Mouse (Mus musculus) heart, embryonic 10.5 days (tissue): ENCODE data around the gene Fam19a5. TPM values are rescaled to one million over a fixed set of nuclear protein-coding genes. Genes with fewer than 3 reads are reported as not detected.

Experiments
- DNase-seq: peaks from one replicate; pipeline ENCODE4 v3.0.0-alpha.2; 2017; ENCODE audit warnings: low spot score
- H3K27ac ChIP-seq: fragments of 300-500 bp; sonication (generic); 2 replicates; pipeline ENCODE4 v1.5.1; 2016; ENCODE audit warnings: mild to moderate bottlenecking
- H3K27me3 ChIP-seq: fragments of 300-500 bp; sonication (generic); 2 replicates; pipeline ENCODE4 v1.6.1; 2016; ENCODE audit warnings: mild to moderate bottlenecking; ENCODE audit not compliant: poor library complexity, insufficient read depth, severe bottlenecking
- H3K36me3 ChIP-seq: fragments of 300-500 bp; sonication (generic); 2 replicates; pipeline ENCODE4 v1.6.1; 2016; ENCODE audit warnings: mild to moderate bottlenecking, moderate library complexity
- H3K4me1 ChIP-seq: fragments of 300-500 bp; sonication (generic); 2 replicates; pipeline ENCODE4 v1.6.1; 2016; ENCODE audit warnings: mild to moderate bottlenecking
- H3K4me3 ChIP-seq: fragments of 300-500 bp; sonication (generic); 2 replicates; pipeline ENCODE4 v1.5.1; 2016; ENCODE audit warnings: mild to moderate bottlenecking, moderate library complexity
- H3K9me3 ChIP-seq: fragments of 300-500 bp; sonication (generic); 2 replicates; pipeline ENCODE4 v1.6.1; 2016; ENCODE audit warnings: mild to moderate bottlenecking, moderate library complexity
- WGBS: fragments of 180-500 bp; shearing (Covaris S2); methylation state at CpG from one replicate; pipeline ENCODE4 v1.1.7; 2016; 5-methylcytosine and 5-hydroxymethylcytosine counted together
- polyA plus RNA-seq: library from polyadenylated mRNA; unstranded; fragments of >200 nt; fragmentation: Nextera tagmentation; extraction: Ambion mirVana; gene quantifications from 2 replicates; pipeline ENCODE4 v1.2.1, GENCODE M21; 2016

Gene Fam19a5
- polyA plus RNA-seq, 1 experiment from 2014 or later: 1.7 TPM

- H3K27me3 ChIP-seq: no peaks in the 10 kb centered on the region
- WGBS: 90% methylated on average over 7 of the region's 7 CpGs
- DNase-seq: no peak
- no peaks in the 10 kb centered on the region for H3K36me3 ChIP-seq
- H3K27ac ChIP-seq: no peak overlapping the region
- 0 out of 2 replicates have a peak, but pooled peaks cover 2% of the 10 kb centered on the region for H3K4me1 ChIP-seq
- no peaks in the 10 kb centered on the region for H3K9me3 ChIP-seq
- no peak overlapping the region for H3K4me3 ChIP-seq
Observed at GRCm38 (mm10) chr15:87692394-87692793, 148.3 kb downstream of the Fam19a5 start.

GRCm38 (mm10) chr15:87692865-87693513, 148.9 kb downstream of the Fam19a5 start:
- H3K27ac ChIP-seq: no peak overlapping the region
- DNase-seq: no peak
- no peaks in the 10 kb centered on the region for H3K27me3 ChIP-seq
- H3K4me1 ChIP-seq: 0 out of 2 replicates have a peak, but pooled peaks cover 5% of the 10 kb centered on the region
- no peak overlapping the region for H3K4me3 ChIP-seq
- 67% methylated on average over 4 of the region's 4 CpGs for WGBS
- no peaks in the 10 kb centered on the region for H3K36me3 ChIP-seq
- H3K9me3 ChIP-seq: no peaks in the 10 kb centered on the region

DNA sequence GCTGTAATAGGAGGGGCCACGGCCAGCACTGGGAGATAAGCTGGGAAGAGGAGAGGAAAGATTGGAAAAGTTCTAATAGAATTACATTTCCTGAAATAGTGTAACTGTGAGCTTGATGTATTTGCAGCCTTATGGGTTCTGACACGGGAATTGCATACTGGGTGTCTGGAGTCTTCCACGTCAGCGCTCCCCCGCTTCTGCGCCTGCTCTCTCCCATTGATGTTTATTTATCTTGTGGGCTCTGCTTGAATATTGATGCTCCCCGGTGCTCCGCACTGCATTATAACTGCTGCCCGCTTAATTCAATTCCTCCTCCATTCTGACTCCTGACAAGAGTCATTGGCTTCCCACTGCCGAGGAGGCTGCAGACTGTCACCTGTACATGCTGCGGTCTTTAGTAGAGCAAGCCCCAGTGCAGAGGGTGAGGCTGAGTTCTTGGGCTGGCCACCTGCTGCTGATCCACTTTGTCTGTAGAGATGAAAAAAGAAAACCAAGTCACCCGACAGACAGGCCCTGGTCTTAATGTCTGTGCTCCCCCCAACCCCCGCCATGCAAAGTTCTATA, 153.4 kb downstream of the Fam19a5 start:
- H3K36me3 ChIP-seq: no peaks in the 10 kb centered on the region
- no peak overlapping the region for H3K4me3 ChIP-seq
- H3K27me3 ChIP-seq: no peaks in the 10 kb centered on the region
- H3K27ac ChIP-seq: no peak overlapping the region
- 82% methylated on average over 13 of the region's 13 CpGs for WGBS
- H3K9me3 ChIP-seq: no peaks in the 10 kb centered on the region; the same call in 1 of the 2 replicates
- DNase-seq: no peak
- H3K4me1 ChIP-seq: 0 out of 2 replicates have a peak, but pooled peaks cover 10% of the 10 kb centered on the region

- no peak overlapping the region for H3K4me3 ChIP-seq
- no peak for DNase-seq
Observed at GRCm38 (mm10) chr15:87698562-87699320, 154.6 kb downstream of the Fam19a5 start.

DNA sequence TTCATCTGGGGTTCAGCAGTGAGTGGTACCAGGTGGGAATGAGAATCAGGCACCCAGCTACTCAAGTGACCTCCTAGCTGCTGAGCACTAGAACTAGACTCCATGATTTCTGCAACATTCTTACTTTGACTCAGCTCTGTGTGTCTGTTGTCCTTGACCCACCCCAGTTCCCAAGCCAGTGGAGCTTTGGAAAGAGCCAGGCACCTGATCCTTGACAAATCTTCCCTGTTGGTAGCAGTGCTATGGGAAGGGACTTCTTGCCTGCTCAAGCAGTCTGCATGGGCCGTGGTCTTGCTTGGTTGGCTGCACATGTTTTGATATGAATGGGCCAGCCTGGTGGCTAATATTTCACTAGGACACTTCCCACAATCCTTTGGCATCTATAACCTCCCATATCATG, 158.7 kb downstream of the Fam19a5 start:
- Histone ChIP-seq H3K27ac (no peak overlapping the region), H3K36me3 (no peaks in the 10 kb centered on the region), H3K27me3 (no peaks in the 10 kb centered on the region), H3K4me3 (no peak overlapping the region), H3K9me3 (no peaks in the 10 kb centered on the region; the same call in 1 of the 2 replicates), H3K4me1 (0 out of 2 replicates have a peak, but pooled peaks cover 5% of the 10 kb centered on the region)
- 93% methylated on average over 1 of the region's 1 CpGs for WGBS
- no peak for DNase-seq

More at GRCm38 (mm10) chr15:87698562-87699320, 154.6 kb downstream of the Fam19a5 start:
- Histone ChIP-seq H3K9me3 (no peaks in the 10 kb centered on the region; the same call in 1 of the 2 replicates), H3K27ac (no peak overlapping the region), H3K27me3 (no peaks in the 10 kb centered on the region), H3K36me3 (no peaks in the 10 kb centered on the region), H3K4me1 (0 out of 2 replicates have a peak, but pooled peaks cover 10% of the 10 kb centered on the region)
- 66% methylated on average over 14 of the region's 14 CpGs for WGBS

DNA sequence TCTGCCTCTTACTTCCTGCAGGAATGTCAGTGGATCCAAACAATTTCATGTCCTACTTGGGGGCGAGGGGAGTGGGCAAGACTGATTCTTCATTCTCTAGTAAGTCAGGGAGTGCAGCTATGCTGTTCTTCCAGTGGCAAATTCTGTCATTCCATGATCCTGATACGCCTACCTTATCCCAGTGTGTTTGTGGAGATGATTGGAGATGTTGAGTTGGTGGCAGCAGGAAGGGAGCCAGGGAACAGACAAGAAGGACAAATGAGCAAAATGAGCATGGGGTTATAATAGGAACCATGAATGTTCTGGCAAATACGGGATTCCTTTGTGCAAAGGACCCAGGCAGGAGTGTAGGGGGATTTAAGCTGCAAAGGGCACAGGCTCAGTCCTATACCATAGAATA, 159.2 kb downstream of the Fam19a5 start:
- Histone ChIP-seq H3K27me3 (no peaks in the 10 kb centered on the region), H3K9me3 (no peaks in the 10 kb centered on the region; the same call in 1 of the 2 replicates), H3K27ac (no peak overlapping the region), H3K4me3 (no peak overlapping the region), H3K36me3 (no peaks in the 10 kb centered on the region), H3K4me1 (0 out of 2 replicates have a peak, but pooled peaks cover 4% of the 10 kb centered on the region)
- WGBS: 79% methylated on average over 3 of the region's 3 CpGs
- DNase-seq: no peak

DNA sequence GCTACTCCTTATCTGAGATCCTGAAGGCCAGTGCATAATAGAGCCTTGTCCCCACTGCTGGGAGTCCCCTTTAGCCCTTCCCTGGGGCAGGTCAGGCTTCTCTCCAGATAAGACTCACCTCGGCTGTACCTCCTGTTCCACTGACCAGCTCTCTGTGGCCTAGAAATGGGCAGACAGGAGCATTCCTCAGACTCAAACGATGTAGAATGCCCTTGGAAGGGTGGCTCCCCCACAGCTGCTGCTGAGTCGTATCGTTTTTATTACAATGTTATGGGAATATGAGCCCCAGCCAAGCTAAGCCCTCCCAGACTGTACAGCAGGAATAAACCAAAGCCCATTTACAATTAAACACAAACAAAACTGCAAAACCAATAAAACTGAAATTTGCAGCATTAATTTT, 167.7 kb downstream of the Fam19a5 start:
- Histone ChIP-seq H3K27ac (no peak overlapping the region), H3K9me3 (no peaks in the 10 kb centered on the region), H3K27me3 (no peaks in the 10 kb centered on the region), H3K36me3 (no peaks in the 10 kb centered on the region), H3K4me3 (no peak overlapping the region), H3K4me1 (no peaks in the 10 kb centered on the region)
- DNase-seq: no peak
- 61% methylated on average over 4 of the region's 4 CpGs for WGBS

DNA sequence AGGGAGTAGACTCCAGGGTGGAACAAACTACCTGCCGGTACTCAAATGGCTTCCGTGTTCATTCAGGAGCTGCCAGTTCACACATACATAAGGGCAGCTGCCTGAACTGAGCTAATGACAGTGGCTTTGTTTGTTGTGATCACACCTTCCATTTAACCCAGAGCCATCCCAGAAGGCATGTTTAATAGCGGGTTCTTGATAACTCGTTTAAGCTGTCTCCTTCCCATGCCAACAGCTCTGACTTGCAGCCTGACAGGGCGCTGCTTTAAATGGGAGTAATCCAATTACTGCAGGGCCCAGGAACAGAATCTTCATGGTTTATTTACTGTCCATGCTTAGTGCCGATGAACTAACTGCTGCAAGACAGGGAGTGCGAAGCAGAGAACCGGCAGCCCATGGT, 168.1 kb downstream of the Fam19a5 start:
- Histone ChIP-seq H3K36me3 (no peaks in the 10 kb centered on the region), H3K27me3 (no peaks in the 10 kb centered on the region), H3K4me3 (no peak overlapping the region), H3K9me3 (no peaks in the 10 kb centered on the region), H3K4me1 (no peaks in the 10 kb centered on the region), H3K27ac (no peak overlapping the region)
- DNase-seq: no peak
- 78% methylated on average over 8 of the region's 8 CpGs for WGBS

GRCm38 (mm10) chr15:87715037-87715676, 171.1 kb downstream of the Fam19a5 start:
- no peak overlapping the region for H3K27ac ChIP-seq
- H3K9me3 ChIP-seq: no peaks in the 10 kb centered on the region
- no peaks in the 10 kb centered on the region for H3K36me3 ChIP-seq
- H3K27me3 ChIP-seq: no peaks in the 10 kb centered on the region
- peak; percentile 83 for DNase-seq
- WGBS: 59% methylated on average over 9 of the region's 9 CpGs
- no peaks in the 10 kb centered on the region for H3K4me1 ChIP-seq
- H3K4me3 ChIP-seq: no peak overlapping the region

GRCm38 (mm10) chr15:87717056-87717455, 173.0 kb downstream of the Fam19a5 start:
- H3K27ac ChIP-seq: no peak overlapping the region
- DNase-seq: no peak
- H3K4me1 ChIP-seq: no peaks in the 10 kb centered on the region
- no peaks in the 10 kb centered on the region for H3K36me3 ChIP-seq
- no peaks in the 10 kb centered on the region for H3K27me3 ChIP-seq
- no peak overlapping the region for H3K4me3 ChIP-seq
- no peaks in the 10 kb centered on the region for H3K9me3 ChIP-seq
- 70% methylated on average over 5 of the region's 5 CpGs for WGBS

GRCm38 (mm10) chr15:87723455-87723986, 179.4 kb downstream of the Fam19a5 start:
- Histone ChIP-seq H3K27me3 (no peaks in the 10 kb centered on the region), H3K4me1 (peaks cover 3% of the 10 kb centered on the region; the same call in 1 of the 2 replicates), H3K4me3 (no peak overlapping the region), H3K27ac (no peak overlapping the region), H3K36me3 (no peaks in the 10 kb centered on the region), H3K9me3 (no peaks in the 10 kb centered on the region)
- WGBS: 86% methylated on average over 5 of the region's 5 CpGs
- DNase-seq: no peak

DNA sequence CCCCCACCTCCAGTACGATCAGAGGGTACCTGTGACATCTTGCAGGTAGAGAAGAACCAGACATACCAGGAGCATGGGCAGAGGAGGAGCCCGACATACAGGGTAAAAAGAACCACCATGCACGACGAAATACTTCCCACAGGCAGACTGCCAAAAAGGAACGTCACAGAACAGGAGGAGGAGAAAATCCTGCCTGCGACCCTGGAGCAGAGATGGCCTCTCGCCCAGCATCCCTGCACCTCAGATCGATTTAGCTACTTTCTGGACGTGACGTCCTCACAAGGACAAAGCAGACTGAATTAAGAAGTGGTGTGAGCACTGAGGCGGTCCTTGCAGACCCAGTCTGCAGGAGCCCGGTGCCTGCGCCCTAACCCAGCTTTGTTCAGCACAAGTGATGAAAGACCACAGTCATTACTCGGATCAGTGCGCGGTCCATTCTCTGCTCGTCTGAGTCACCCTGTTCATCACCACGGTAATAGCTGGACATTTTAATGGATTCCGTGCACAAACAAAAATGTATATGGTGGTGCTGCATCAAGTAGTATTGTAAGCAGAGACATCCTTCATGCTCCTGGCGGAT, 182.6 kb downstream of the Fam19a5 start:
- H3K4me1 ChIP-seq: peaks cover 3% of the 10 kb centered on the region; the same call in 1 of the 2 replicates
- no peaks in the 10 kb centered on the region for H3K9me3 ChIP-seq
- WGBS: 85% methylated on average over 20 of the region's 20 CpGs
- no peak overlapping the region for H3K27ac ChIP-seq
- H3K36me3 ChIP-seq: no peaks in the 10 kb centered on the region
- no peaks in the 10 kb centered on the region for H3K27me3 ChIP-seq
- no peak overlapping the region for H3K4me3 ChIP-seq
- no peak for DNase-seq
